Mouse (Mus musculus): ENCODE measurements around the gene Lactb.

The Lactb gene

DNA sequence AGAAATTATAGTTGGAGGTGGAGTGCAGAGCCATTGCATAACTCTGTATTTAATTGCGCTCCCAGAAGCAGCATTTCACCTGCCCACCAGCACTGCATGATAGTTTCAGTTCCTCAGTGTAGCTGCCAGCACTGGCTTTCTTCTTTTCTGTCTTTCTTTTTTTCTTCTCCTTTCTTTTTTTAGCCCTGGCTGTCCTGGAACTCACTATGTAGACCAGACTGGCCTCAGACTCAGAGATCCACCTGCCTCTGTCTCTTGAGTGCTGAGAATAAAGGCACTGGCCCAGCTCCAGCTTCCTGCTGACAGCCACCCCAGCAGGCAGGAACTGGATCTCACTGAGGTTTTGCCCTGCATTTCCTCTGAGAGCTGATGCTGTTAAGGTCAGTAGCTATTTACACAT is 2.7 kb upstream of the Lactb start:
- no peak for DNase-seq

DNA sequence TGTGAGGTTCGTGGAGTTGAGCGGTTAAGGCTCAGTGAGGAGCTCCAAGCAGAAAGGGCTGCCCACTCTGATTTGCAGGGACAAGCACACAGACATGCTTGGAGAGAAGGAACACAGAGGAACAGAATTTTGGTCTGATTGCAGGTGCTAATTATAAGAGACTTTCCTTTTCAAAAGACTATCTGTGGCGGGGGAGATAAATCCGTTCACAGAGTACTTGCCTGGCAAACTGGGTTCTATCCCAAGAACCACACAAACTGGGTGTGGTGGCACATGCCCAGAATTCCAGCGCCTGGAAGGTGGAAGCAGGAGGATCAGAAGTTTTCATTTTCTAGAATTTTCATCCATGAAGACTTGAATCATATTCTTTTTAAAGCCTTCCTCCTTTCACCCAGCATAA is 1.8 kb upstream of the Lactb start:
- no peak for DNase-seq

DNA sequence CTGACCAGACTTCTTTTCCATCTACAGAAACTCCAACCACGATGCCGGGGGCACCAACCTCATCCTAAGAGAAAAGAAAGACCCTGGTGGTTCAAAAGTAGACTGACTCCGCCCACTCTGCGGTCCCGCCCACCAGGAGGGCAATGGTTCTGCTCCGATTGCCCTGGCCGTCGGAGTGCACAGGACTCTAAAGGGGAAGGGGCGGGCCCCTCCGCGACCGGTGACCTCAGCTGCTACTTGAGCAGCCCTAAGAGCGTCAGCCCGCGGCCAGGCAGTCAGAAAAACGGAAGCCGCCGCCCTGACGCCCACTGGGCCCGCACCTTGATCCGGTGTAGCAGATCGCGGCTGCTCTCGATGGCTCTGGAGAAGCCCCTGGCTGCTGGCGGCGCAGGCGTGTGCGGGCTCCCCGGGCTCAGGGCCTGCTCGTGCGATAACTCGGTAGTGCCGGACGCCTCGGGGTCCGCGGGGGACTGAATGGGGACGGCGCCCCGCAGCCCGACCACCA is 511 bp downstream of the Lactb start:
- DNase-seq, result peak; percentile 83

DNA sequence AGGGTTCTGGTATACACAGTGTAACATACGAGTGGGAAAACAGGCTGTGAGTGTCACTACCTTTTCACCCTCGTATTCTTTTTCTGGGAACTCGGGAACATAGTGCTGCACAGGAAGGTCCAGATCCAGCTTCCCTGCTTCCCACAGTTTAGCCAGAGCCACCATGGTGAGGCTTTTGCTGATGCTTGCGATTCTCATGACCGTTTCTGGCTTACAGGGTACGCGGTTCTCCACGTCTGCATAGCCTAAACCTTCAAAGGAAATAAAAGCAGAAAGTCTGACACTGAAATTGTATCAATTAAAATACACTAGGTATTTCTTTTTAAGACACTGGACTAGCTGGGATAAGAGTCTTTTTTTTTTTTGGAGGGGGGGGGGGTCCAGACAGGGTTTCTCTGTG is 4.2 kb downstream of the Lactb start:
- no peak for DNase-seq

DNA sequence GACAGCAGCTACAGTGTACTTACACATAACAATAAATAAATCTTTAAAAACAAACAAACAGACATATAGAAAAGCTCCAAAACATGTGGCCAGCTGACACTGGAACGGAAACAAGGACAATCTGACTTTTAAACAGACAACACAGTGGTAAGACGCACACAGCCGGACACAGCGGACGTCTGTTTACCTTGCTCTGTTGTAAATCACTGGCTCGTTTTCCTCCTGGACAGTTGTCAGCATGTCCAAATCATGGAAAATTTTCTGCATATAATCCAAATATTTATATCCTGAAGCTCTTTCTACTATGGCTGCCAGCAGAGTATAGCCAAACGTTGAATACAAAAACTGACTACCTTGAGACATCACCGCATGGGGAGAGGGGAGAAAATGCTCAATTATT is 7.8 kb downstream of the Lactb start:
- no peak for DNase-seq

DNA sequence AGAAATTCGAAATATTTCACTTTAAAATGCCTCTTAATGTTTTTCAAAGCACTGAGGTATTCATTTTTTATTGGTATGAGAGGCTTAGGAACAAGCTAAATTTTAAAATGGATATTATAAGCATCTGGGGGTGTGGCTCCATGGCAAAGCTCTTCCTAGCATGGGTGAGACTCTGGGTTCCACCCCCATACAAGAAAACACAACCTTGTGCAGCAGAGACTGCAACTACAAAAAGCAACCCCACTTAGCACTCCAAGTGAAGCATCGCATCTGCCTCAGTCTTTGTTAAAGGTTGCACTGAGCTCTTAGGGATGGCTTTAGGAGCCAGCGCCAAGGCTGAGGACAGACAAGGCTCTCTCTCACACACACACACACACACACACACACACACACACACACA is 13.8 kb downstream of the Lactb start:
- no peak for DNase-seq

DNA sequence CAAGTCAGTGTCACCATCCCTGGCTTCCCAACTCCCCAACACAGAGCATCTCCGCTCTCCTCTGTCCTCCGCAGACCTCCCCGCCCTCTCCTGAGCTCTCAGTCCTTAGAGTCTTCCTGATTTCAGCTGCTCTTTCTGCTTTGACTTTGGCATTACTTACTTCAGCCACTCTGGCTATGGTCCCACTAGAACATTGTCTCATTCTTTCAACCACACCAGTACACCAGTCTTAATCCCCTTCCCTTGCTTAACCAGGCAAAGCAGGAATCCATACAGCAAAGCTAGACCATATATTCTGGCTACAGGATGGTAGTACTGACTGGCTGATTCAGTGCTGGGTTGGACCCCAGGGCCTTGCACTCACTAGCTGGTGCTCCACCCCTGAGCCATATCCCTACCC is 17.8 kb downstream of the Lactb start:
- DNase-seq, result no peak

DNA sequence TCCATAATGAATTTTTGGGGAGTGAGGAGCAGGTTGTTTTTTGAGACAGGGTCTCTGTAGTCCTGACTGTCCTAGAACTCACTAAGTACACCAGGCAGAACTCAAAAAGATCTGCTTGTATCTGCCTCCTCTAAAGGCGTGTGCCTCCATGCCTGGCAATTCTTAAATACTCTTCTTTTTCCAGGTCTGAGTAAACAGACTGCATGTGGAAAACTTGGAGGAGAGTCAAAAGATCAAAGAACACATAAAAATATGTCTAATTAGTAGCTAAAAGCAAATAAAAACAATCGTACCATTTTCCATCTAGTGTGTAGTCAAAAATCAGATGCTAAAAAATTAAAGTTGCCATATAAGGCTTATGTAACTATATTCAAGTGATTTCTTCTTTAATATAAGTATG is 22.4 kb downstream of the Lactb start:
- no peak for DNase-seq

DNA sequence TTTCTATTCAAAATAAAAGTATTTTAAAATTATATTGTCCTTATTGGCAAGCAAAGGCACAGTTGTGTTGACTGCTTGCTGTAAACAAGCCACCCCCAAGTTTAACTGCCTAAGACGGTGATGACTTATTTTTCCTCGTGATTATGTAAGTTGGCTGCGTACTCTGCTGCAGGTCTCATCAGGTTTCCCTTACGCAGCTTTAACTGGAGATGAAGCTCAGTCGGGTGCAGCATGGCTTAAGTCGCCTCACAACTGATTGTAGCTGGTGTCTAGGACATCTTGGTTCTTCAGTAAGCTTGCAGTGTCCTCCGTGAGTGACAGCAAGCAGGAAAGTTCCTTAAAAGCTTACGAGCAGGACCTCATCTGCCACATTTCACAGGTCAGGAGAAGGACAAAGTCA is 23.0 kb downstream of the Lactb start:
- DNase-seq, result no peak

DNA sequence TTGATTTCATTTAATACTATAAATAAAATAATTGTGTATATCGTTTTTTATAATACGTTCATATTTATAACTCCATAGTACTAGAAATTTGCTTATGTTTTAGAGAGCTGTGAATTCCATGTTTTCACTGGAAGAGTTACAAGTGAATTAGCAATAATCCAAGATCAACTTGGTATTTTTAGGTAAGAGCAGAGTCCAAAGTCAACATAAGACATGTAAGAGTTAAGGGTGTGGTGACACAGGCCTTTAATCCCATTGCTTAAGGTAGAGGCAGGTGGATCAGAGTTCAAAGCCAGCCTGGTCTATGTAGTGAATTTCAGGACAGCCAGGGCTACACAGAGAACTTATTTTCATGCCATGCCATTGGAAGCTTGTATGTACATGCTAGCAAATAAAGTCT is 26.7 kb downstream of the Lactb start:
- no peak for DNase-seq

DNA sequence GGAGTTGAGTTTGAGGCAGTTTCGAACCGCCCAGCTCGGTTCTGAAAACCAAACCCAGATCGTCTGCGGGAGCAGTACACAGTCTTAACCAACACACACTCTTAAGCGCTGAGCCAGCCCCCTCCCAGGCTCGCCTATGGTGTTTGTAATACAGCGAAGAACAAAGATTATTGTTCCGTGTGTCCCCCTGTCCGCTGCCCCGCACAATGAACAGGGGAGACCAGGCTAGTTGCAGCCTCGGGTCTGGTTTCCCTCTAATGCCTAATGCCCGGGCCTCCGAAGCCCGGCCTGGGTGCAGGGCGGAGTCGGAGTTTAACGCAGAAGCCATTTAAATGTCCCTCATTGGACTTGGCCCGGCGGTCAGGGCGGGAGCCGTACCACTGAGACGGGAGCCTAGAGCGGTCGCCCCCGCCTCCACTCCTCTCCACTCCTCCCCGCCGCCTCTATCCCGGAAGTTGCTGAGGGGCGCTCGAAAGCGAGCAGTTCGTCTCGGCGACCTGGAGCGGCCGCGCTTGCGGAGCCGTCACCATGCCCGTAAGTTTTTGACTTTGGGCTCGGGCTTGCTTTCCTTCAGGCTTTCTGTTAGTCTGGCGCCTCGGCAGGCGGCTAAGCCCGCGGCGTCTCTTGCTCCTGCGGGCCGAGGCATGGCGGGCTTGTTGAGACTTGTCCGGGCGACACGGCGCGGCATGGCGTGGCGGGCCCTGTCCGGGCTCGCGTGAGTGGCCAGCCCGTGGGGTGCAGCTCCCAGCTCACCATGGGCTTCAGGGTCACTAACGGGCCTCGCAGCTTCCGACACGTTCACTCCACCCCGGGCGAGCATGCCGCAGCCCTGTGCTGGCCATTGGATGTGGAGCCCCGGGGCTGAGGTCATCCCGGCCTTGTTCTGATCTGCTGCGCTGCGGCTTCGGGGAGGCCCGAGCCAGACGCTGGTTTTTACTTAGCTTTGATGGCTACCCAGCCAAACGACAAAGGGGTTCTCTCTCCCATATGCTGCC is 29.3 kb downstream of the Lactb start, which contains the start of gene Rps27l:
Gene Rps27l (plus strand): TSS at position 440 of the 995 bp plus-strand sequence.
- peak; percentile 95 for DNase-seq

DNA sequence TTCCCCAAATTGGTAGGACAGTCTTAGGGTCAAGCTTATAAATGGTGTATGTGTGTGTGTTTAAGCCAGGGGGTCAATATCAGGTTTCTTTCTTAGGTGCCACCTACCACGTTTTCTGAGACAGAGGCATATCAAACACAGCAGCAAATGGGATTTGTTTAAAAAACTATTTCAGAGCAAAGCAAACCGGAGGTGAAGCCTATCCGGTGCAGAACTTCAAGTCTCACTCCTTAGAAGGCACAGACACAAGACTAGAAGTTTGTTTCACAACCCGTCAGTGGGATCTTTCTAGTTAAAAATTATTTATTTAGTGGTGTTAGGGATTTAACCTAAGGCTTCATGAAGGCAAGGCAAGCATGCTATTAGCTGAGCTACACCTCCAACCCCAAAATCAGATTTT is 30.1 kb downstream of the Lactb start:
- peak; percentile 14 for DNase-seq

DNA sequence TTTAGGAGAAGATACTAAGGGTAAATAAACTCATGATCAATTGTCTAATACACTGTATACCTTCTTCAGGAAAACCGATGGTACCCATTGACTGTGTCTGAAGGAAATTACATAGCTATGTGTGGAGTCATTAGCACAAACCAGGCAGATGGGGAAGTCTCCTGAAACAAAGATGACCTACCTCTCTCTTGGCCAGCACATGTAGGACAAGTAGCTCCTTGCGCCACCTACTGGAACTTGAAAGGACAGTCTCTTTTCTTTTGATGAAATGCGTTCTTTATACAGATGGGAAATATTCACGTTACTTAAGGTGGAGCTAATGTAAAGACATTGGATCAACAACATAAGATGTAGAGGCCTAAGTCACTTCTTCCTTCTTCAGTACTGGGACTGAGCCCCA is 36.4 kb downstream of the Lactb start:
- DNase-seq, result peak; percentile 59

DNA sequence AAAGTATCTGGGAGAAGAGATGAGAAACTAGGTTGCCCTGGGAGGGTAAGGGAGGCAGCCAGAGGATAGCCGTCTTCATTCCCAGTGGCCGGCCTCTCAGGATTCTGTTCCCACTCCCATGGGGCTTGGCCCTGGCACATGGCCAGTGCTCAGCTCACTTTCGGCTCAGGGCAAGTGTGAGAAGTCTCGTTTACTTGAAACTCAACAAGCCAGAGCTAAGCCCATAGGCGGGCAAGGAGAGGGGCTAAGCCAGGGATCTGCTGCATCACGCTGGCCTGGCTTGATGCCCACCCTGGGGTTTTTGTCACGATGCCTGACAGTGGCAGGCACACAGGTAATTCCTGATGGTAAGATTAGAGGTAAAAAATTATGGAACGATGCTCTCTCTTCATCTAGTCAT is 37.8 kb downstream of the Lactb start:
- no peak for DNase-seq

DNA sequence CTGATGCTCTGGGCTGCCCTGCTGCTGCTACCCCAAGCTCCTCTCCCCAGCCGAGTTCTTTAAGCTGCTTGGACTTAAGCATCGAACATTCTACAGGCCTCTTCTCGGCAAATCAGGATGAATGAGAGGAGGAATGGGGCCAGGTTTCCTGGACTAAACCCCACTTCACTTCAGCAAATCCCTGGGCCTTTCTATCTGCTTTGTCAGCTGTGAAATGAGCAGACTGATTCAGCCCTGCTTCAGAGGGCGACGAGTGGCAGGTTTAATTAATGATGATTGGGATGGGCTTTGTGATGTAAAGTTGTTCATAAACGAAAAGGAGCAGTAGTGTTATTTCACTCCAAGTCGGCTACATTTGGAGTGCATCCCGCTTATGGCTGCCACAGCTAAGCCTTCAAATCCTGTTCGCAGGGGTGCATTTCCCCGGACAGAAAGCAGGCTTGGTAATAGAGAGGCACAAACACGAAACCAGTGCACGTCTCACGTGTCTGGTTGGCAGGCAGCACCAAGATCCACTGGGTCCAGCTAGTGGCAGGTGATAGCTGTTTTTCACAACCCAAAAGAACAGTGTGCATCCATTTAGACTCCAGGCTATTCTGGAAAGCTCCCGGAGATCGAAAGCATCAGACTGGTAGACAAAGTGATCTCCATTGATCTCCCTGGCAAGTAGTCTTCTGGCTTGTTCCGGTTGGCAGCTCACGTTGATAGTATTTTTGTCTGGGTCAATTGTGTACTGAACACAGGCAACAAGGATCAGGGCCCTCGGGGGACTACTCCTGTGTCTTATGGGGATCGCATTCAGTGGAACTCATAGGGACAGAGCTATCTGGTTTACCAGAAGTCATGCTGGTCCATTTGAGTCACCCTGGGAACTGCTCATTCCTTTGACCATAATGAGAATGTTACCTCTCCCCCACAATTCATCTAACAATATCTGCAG is 41.1 kb downstream of the Lactb start:
- no peak for DNase-seq

DNA sequence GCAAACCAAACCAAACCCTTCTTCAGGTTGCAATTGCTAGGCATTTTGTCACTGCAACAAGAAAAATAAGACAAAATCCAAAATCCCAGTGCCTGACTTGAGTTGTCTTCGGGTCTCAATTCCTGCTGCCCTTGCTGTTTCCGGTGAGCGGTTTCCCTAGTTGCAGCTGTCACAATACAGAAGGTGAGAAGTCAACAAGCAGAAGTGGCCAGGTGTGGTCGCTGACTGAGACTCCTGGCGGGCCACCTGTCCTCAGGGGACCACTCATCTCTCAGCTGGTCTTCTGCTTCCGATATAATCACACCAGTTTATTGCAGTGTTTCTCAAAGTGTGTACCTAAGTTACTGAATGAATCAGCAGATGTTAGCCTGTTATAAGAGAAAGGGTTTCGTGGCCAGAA is 44.9 kb downstream of the Lactb start:
- DNase-seq, result no peak

DNA sequence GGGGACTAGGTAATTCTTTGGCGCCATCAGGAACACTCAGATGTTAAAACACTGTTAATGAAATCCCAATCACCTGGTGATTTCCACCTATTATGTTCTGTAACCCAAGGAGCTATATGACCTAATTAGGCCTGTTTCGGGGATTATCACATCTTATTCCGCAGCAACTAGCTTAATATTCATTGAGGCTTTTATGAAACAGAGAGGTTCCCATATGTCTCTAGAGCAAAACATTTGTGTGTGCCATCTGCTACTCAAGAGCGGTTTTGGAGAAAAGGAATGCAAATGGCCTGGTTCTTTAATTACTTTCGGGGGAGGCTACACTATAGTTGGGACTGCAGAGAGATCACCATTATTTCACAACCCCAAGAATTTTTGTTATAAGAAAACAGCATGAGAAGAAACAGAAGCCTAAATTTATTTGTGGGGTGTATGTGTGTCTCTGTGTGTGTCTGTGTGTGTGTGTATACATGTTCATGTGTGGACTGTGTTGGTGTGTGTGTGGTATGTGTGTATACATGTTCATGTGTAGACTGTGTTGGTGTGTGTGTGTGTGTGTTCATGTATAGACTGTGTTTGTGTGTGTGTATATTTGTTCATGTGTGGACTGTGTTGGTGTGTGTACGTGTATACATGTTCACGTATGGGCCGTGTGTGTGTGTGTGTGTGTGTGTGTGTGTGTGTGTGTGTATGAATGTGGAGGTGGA is 47.4 kb downstream of the Lactb start:
- DNase-seq, result no peak

DNA sequence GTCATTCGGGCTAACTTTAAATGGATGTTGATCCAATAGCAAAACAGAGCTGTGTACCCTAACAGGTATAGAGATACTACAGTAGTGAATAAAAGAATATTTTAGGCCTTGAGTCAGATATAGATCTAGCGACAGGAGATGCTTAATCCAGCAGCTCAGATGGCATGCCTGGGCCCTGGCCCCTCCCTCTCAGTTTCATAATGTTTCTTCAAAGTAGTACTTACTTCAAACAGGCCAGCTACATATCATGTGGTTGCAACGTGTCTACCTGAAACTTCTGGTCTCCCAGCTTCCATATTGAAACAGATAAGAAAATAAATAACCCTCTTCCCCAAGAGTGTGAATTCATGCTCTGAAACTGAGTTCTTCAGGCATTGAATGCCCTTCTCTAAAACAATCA is 49.4 kb downstream of the Lactb start:
- DNase-seq, result no peak

DNA sequence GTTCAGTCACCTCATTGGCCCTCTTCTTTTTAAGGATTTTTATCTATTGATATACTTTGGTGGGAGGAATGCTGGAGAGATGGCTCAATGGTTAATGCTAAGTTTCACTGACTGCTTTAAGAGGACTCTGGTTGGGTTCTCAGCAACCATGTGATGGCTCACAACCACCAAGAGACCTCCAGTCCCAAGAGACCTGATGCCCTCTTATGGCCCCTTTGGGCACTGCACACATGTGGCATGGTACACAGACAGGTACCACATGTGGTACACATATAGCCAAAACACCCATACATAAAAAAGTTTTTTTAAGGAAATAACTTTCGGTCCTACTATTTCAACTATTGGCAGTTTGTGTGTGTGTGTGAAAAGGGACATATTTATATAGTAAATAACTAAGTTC is 53.2 kb downstream of the Lactb start:
- peak; percentile 34 for DNase-seq

DNA sequence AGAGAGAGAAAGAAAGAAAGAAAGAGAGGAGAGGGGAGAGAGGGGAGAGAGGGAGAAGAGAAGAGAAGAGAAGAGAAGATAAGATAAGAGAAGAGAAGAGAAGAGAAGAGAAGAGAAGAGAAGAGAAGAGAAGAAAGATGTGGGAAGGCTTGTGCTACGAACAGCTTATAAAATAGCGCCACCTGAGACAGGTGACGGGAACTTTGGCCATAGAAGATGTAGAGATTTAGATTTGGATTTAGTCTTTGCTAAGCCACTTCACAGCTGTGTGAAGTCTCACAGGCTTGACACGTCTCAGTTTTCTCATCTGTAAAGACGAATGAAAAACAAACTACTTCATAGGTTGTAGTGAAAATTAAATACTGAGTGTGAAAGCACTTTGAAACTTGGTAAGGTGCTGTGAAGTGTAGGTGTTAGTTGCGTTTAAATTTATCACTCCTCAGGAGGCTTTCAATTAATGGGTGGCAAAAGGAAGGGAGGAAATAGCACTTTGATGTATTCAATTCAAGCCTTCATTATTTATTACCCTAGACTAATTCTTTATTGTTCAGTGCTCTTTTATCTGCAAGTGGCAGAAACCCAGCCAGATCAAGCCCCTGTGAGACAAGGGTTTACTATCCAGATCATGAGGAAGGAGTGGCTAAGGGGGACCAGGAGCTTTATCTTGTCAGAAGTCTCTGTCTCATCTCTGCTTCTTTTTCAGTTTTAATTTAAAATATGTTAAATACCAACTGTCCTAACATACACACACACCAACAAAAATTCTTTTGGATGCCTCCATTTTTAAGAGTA is 54.6 kb downstream of the Lactb start:
- peak; percentile 55 for DNase-seq

DNA sequence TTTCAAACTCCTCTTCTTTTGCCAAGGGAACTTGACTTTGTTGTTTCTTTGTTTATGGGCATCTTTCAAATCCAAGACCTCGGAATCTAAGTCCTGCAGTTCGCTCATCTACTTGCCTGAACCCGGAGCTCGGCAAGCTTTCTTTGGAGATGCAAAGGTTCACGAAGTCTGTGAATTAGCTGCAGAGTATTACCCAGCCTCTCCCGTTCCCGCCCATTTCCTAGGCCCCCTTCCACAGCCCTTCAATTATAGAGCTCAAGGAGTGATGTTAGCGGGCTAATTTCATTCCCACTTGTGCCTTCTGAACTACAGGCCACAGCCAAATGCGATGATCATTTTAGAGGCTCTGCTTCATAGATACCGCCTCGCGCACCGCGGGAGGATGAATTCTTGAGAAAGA is 55.3 kb downstream of the Lactb start:
- DNase-seq, result peak; percentile 24

DNA sequence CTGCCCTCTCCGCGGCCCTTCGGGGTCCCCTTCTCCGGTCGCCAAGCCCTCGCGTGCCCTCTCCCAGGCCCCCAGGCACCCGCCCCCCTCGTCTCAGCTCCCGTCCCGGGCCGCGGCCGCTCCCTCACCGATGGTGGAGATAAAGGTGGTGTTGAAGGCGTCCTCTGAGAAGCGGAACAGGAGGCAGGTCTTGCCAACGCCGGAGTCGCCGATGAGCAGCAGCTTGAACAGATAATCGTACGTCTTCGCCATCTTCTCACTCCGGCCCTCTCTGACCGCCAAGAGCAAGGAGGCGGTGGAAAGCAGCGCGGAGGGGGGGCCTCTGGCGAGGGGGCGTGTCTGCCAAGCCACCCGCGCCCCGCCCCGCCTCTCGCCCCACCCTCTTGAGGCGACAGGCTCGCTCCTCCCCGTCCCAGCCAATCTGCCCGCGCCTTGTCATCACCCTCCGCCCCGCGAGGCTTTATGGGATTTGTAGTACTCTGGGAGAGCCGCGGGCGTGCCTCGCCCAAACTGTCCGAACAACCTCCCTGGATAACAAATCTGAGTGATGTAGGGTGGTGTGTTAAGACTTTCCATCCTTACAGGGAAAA is 55.8 kb downstream of the Lactb start, which contains the start of gene Rab8b:
Gene Rab8b (minus strand): TSS at position 306 of the 590 bp plus-strand sequence.
- DNase-seq, result peak; percentile 99
